Mouse (Mus musculus) mesoderm, embryonic 11.5 days (tissue): ENCODE results near the gene Atg5.
"Not testable (repeated sequence)": the region's sequence is repeated elsewhere in the genome, so short reads cannot be mapped to it uniquely, and the experiment has no call there.

Experiments used
- DNase-seq: peaks from one replicate; pipeline ENCODE4 v3.0.0-alpha.2; 2012; ENCODE audit warnings: low read depth, low spot score

The Atg5 gene

DNA sequence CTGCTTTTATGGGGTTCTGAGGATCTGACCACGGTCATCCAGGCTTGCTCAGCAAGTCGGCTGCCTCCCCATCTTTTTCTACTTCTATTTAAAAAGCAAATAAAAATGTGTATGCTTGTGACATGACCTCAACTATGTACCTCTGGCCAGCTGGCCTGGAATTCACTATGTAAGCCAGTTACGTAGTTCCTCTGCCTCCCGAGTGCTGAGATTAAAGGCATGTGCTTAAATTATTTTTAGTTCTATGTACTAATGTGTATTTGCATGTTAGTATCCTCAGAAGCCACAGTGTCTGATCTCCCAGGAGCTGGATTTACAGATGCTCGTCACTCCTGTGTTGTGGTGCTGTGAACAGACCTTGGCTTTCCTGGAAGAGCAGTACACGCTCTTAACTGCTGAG, 41.1 kb downstream of the Atg5 start:
- DNase-seq: no peak

DNA sequence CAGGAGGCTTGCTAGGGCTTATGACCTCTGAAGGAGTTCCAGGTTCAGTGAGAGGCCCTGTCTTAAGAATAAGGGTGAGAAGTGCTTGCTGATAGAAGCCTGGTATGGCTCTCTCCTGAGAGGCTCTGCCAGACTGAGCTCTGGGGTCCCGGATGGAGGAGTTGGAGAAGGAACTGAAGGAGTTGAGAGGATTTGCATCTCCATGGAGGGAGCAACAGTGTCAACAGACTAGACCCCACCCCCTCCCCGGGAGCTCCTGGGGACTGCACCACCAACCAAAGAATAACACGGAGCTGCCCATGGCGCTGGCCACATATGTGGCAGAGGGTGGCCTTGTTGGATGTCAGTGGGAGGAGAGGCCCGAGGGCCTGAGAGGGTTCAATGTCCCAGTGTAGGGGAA, 47.1 kb downstream of the Atg5 start:
- DNase-seq: no peak

DNA sequence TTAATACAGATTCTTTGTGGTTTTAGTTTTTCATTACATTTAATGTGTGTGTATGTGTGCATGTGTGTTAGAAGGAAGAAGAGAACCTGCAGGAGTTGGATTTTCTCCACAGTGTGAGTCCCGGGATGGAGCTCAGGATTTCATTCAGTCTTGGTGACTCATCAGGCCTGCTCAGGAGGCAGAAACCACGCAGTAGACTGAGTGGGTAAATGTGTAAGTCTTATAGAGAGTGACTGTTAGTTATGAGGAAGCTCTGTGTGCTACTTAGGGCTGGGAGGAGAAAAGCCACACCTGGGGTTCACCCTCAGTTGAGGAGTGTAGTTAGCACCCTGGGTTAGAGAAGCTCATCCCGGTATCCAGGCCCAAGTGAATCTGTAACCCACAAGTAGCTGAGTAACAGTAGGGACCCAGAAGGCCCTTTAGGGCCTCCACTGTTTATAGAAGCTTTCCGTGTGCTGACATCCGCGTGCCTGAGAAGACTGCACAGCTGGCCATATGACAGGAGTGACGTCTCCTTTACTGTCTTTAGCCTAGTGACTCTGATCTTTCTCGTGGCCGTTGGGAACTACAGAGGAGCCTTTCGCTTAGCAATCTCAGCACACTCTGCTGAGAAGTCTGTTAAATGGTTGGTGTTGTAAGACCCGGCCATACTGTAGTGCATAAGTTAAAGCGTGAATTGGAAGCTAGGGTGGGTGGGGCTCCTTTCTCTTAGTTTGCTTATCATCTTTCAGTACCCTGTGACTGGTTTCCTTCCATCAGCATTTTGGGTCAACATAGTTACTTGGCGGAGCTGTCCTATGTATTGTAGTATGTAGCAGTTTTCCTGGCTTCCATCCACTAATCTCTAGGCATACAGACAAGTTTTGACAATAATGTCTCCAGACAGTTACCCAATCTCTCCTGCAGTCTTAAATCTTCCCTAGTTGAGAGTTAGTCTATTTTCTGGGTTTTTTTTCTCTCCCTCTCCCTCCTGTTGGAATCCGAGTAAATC, 48.4 kb downstream of the Atg5 start:
- DNase-seq: no peak

DNA sequence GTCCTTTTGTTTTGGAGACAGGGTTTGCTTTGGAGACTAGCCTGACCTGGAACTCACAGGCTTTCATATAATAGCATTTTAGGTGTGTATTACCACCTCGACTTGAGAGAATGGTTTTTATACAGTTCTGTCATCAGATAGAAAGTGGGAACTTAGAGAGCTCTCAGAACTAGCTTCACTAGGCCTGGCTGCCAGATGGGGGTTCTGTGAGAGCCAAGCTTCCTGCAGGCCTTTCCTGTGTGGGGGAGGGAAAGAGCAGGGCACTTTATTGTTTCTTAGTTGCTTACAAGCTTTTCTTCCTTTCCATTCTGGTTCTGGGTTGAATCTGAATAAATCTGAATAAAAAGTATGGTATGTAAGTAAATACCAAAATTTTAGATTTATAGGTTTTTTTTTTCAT, 54.0 kb downstream of the Atg5 start:
- no peak for DNase-seq

DNA sequence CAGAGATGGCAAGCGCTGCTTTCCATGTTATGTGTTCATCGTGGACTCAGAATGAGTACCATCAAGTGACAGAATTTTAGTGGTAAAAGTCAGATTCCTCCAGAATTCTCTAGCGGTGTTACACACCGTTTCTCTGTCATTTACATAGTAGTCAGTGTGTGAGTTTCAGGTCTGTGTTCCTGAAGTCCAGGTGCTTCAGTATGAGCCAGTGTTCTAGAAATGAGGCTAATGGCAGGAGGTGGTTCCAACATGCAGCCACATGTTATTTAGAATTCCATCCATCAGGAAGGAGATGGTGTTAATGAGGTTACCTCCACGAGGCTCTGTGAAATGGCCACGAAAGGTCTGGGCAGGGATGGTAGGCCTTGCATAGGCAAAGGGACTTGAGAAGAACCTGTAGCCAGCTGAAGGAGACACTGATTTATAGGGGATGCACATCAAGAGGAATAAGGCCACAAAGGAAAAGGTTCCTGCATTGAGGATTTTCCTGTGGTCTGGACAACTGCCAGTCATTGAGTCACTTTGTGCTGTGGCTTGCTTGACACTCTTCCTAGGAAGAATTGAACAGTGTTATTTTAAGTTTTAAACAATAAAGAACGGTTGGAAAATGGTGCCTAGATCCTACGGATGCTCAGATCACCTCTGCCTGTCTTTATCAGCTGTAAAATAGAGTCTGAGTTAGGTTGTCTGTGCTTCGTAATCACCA, 55.1 kb downstream of the Atg5 start:
- no peak for DNase-seq

DNA sequence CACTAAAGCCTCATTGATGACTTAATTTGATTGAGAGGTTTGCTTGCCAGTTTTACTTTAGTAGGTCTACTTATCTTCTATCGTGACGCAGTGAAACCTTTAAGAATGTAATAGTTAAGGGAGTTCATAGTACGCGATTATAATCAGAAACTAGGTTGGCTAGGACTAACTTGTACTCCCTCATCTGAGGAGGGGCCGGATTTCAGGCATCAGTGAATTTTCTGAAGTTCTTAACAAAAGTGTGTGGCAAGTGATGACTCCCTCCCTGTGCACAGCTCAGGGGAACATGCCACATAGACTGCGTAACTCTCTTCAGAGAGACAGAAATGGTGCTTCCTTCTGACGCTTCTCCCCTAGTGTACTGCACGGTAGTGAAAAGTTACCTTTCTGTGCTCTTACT, 55.7 kb downstream of the Atg5 start:
- DNase-seq: no peak

DNA sequence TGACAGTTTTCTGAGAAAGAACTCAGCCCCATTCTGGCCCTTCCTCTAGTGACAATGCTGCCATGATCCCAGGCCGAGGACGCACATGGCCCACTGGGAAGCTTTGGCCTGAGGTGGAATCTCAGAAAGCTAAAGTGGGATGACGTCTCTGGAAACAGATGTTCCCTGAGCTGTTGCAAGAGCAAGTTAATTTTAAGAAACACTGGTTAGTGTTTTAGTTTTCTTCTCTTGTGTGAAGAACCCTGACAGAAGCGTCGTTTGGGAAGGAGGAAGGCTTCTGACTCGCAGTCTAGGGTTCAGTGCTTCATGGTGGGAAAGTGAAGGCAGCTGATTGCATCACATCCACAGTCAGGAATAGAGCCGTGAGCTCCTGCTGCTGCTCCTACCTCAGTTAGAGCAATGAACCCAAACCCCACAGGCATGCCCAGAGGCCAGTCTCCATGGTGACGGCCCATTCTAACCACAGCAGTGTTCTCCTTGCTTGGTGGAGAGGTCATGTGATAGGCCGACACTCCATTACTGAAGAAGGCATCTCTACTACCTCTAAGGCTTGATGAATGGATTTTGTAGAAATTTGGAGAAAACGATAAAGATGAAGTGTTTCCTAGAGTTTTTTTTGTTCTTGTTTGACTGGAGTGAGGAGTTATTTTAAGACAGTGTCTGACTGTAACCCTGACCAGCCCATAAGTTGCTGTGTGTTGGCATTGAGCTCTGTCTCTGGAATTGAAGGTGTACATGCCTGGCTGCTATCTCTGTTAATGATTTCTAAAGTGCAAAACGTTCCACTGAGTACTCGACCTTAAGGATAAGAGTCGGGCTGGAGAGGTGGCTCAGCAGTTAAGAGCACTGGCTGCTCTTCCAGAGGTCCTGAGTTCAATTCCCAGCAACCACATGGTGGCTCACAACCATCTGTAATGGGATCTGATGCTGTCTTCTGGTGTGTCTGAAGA, 57.7 kb downstream of the Atg5 start:
- DNase-seq: no peak

DNA sequence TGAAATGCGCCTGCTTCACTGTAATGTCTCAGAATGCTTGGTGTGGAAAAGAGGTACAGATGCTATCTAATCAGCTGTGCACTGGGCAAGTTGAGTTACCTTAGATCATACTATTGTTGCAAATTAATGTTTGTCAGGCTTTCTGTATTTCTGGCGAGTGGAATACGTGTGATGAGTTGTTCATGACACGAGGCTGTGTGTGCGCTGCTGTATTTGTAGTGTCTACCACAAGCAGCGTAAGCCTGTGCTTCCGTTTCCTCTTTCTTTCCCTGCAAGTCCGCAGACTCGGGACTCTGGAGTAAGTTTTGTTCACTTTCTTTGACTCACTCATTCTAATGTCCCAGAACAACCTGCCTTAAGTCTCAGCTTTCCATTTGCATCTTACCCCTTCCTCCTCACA, 58.9 kb downstream of the Atg5 start:
- no peak for DNase-seq

DNA sequence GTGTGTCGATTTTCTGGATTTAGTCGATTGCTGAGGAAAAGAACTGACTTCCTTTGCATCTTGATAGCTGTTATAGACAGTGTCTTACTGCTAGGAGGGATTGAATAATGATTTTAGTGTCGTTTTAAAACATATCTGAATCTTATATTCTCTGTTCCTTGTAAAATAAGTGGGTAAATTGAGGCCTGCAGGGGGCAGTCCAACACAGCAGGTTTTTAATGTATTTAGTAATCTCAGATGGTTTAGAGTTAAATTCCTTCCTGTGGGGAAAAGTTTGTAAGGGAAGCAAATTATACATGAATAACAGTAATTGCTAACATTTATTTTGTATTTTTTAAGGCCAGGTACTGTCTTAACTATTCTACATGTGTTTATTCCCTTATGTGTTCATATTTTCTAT, 60.2 kb downstream of the Atg5 start:
- DNase-seq: peak; percentile 41

DNA sequence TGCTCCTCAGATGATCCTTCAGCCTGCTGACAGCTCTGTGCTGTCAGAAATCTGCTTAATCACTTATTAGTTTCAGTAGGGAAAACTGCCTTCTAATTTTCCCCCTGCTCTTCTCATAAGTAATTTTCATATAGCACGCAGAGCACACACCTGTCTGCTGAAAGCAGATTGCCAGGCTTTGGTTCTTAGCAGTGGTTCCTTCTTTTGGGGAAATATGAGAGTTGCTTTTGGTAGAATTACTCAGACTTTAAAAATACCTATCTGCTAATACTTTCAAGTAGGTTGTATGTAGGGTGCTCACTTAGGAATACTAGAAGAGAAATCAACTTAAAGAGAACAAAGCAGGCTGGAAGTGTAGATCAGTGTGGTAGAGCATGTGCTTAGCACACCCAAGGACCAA, 62.6 kb downstream of the Atg5 start:
- DNase-seq: no peak

DNA sequence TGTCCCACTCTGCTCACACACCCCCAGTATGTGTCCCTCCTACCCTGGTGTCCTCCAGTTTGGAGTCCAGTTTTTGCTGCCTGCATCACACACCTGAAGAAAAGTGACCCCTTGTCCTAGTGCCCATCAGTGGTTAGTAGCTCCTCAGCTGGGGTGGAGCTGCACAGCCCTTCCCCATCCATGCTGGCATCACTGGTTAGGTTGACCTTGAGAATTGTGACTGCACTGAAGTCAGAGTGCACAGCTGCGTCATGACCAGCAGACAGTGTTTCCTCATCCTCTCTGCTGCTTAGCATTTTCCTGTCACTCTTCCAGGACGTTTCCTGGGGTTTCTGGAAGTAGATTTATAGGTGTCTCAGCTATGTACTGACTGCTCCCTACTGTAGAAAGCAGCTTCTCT, 63.3 kb downstream of the Atg5 start:
- no peak for DNase-seq

DNA sequence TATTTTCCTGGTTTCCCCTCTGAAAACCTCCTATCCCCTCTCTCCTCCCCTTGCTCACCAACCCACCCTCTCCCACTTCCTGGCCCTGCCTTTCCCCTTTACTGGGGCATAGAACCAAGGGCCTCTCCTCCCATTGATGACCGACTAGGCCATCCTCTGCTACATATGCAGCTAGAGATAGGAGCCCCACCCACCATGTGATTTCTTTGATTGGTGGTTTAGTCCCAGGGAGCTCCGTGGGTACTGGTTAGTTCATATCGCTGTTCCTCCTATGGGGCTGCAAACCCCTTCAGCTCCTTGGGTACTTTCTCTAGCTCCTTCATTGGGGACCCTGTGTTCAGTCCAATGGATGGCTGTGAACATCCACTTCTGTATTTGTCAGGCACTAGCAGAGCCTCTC, 64.5 kb downstream of the Atg5 start:
- DNase-seq: not testable (repeated sequence)

DNA sequence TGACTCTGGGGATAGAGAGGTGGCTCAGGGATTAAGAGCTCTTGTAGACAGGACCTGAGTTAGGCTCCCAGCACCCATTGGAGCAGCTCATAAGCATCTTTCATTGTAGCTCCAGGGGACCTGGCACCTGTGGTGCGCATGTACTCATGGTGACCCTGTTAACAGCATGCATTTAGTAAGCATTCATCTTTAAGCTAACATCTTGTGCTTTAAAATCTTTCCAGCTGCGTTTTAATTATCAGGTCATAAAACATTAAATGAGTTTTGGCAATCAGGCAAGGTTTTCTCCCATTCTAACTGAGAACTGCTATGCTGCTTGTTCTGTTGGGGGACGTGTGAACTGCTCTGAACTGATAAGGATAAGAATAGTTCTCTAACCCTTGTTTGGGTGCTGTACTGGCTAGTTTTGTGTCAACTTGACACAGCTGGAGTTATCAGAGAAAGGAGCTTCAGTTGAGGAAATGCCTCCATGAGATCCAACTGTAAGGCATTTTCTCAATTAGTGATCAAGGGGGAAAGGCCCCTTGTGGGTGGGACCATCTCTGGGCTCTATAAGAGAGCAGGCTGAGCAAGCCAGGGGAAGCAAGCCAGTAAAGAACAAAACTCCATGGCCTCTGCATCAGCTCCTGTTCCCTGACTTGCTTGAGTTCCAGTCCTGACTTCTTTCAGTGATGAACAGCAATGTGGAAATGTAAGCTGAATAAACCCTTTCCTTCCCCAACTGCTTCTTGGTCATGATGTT, 68.7 kb downstream of the Atg5 start:
- DNase-seq: not testable (repeated sequence)

DNA sequence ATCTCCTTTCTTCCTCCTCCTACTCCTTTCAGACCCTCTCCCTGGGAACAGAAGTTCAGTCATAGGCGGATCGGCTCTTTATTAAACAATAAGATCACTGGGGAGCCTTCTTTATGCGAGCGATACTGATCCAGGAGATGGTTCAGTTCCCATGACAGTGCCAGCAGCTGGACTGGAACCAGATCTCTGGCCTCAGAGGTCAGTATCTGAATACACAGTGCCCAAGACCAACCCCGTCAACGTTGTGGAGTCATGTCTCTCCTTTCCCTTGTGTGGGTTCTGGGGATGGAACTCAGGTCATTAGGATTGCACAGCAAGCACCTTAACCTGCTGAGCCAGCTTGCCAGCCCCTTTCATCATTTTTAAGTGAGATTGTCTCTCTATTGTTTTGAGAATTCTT, 70.4 kb downstream of the Atg5 start:
- no peak for DNase-seq

DNA sequence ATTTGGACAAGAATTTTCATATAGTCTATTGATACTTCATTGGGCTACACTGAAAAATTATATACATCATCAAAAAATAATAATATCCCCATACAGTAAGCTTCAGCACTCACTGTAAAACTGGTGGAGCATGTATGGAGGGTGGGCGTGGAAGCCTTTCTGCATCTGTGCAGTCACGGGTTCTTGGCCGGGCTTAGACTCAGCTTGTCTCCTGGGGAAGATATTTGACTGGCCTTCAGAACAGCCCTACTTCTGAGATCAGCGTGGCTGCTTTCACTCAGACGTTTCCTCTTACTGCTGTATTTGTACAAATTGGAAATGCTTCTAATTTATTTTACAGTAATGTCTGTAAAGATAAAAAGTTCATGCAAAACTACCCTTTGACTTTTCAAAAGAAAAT, 71.2 kb downstream of the Atg5 start:
- no peak for DNase-seq

DNA sequence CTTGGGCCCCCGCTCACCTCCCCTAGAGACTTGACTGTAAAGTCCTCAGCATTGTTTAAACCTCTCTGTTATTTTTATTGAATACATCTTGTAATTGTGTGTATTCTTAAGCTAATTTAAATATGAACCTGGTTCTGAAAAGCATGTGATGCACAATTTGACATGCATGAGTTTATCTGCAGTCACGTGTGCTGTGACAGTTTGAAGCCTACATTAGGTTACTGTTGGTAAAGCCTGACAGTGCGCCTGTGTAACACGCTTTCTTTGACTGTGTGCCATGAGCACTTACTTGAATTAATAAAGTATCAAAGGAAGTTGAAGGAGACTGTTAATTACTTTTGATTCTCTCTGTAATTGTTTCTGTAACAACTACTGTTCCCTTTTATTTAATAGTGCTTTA, 72.8 kb downstream of the Atg5 start:
- no peak for DNase-seq

DNA sequence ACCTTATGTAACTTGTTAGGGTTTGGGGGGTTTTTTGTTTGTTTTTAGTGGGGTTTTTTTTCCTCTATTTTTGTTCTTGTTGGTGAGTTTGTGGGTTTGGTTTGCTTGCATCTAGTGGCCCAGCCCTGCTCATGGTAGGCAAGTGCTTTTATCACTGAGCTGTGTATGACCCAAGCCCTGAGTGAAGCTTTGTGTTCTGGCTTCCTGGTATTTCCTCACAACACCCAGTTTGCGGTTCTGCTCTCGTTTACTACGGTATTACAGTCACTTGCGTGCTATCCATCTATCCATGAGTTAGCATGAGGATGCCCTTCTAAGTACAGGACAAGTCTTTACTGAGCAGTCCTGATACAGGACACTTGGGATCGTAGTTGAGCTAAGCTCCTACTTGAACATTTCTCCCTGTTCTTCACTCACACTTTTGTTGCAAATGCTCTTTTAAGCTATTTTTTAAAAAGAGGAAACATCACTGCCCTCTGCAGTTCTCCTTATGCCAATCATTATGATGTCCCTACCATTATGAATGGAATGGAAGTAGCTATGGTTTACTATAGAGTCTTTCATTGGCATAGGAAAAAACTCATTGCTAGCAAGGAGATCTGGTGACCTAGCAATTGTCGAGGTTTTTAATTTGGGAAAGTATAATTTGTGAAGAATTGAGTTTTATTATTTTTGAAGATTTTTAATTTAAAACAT, 73.8 kb downstream of the Atg5 start:
- no peak for DNase-seq

DNA sequence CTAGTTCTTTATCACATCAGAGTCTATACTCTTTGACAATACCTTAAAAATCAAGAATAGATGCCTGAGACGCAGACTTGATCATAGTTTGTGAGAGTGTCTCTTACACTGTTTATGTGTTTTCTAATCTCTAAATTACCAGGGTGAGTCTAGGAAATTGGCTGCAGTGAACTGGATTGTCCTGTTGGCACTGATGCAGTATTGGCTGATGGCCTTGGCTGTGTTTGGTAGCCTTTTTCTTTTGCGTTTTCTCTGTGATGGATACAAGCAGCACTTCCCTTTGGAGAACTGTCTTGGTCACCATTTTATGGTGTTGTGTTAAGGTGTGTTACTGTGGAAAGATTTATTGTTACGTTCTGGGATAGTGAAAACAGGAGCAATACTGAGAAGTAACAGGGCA, 75.2 kb downstream of the Atg5 start:
- no peak for DNase-seq

DNA sequence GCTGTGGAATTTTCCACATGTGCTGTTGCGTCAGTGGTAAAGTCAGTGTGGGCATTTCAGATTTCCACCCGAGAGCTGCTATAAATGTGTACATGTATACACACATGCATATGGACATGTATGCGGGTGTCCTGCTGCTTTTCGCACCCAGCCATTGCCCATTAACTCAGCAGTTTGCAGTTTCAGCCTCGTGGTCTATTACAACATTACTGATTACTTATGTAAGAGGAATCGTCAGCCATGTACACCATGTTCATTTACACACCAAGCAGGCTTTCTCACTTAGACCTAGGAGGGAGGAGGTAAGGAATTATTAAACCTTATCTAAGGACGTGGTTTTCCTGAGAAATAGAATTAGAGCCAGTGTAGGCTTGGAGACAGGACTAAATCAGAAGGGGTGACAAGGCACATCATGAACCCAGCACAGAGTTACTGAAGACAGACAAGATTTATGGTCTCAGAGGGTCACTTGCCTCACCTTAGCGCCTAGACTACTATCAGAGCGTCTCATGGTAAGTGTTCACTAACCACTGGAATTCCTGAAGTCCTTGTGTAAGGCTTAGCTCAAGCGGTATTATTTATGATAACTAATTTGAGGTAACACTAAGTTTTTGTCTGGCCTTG, 79.5 kb downstream of the Atg5 start:
- no peak for DNase-seq
